Mouse (Mus musculus) erythroblast, embryonic 14.5 days (primary cell): ENCODE measurements around the gene Nrip2.

ENCODE experiments used
- GATA1 ChIP-seq: IDR thresholded peaks from 2 replicates; pipeline ENCODE4 v1.6.1; 2012; ENCODE audit warnings: low read length, inconsistent platforms, mixed read lengths
- TAL1 ChIP-seq: IDR thresholded peaks from 3 replicates; pipeline ENCODE4 v1.6.1; 2012; ENCODE audit warnings: low read length, inconsistent platforms, mixed read lengths

DNA sequence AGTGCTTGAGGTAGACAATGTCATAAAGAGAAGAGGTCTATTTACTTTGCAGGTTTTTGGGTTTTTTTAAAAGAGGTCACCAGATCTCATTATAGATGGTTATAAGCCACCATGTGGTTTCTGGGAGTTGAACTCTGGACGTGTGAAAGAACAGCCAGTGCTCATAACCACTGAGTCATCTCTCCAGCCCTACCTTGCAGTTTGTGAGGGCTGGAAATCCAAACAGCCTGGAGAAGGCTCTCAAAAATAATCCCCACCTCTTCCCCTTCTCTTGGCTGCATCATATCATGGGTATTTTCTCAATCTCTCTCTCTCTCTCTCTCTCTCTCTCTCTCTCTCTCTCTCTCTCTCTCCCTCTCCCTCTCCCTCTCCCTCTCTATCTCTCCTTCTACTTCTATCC is 8.4 kb upstream of the Nrip2 start:
- no peak for TF ChIP-seq TAL1
- TF ChIP-seq GATA1: no peak
